Mouse (Mus musculus) small intestine, adult 2 months (tissue): ENCODE data around the gene Fam111a. TPM values are rescaled to one million over a fixed set of nuclear protein-coding genes. Genes with fewer than 3 reads are reported as not detected.

Source experiments
- H3K27ac ChIP-seq: fragments of 200-500 bp; 2 replicates; pipeline ENCODE4 v1.5.1; 2012; ENCODE audit warnings: low read depth, low read length, control low read depth, inconsistent platforms; ENCODE audit not compliant: insufficient read depth
- H3K27me3 ChIP-seq: fragments of 200-500 bp; 2 replicates; pipeline ENCODE4 v1.6.1; 2012; ENCODE audit warnings: mild to moderate bottlenecking, moderate library complexity, low read length, inconsistent platforms; ENCODE audit not compliant: control insufficient read depth, insufficient read depth
- H3K36me3 ChIP-seq: fragments of 200-500 bp; 2 replicates; pipeline ENCODE4 v1.6.1; 2012; ENCODE audit warnings: mild to moderate bottlenecking, low read length, control low read depth, inconsistent platforms; ENCODE audit not compliant: control insufficient read depth, insufficient read depth
- H3K4me1 ChIP-seq: fragments of 200-500 bp; 2 replicates; pipeline ENCODE4 v1.6.1; 2012; ENCODE audit warnings: low read length, inconsistent platforms, mixed read lengths; ENCODE audit not compliant: control insufficient read depth, insufficient read depth, insufficient read length
- H3K4me3 ChIP-seq: fragments of 200-500 bp; 2 replicates; pipeline ENCODE4 v1.5.1; 2012; ENCODE audit warnings: low read depth, mild to moderate bottlenecking, control low read depth, inconsistent platforms, low read length, moderate library complexity
- CTCF ChIP-seq: fragments of 200-500 bp; IDR thresholded peaks from 2 replicates; pipeline ENCODE4 v1.5.1; 2012; ENCODE audit warnings: low read depth, mild to moderate bottlenecking, control low read depth, inconsistent platforms, low read length, moderate library complexity, mixed read lengths; ENCODE audit not compliant: insufficient replicate concordance, insufficient read length; ENCODE audit errors: extremely low read depth
- POLR2A ChIP-seq: fragments of 200-500 bp; IDR thresholded peaks from 2 replicates; pipeline ENCODE4 v1.6.1; 2012; ENCODE audit warnings: low read depth, mild to moderate bottlenecking, control low read depth, inconsistent platforms, low read length, moderate library complexity
- WGBS: fragments of 180-500 bp; shearing (Covaris S2); methylation state at CpG from one replicate; pipeline ENCODE4 v1.1.7; 2018; 5-methylcytosine and 5-hydroxymethylcytosine counted together
- polyA plus RNA-seq: library from polyadenylated mRNA; depleted of rRNA; stranded (reverse); fragments of >200 nt; gene quantifications from 2 replicates; pipeline ENCODE4 v1.2.3, GENCODE M21; 2012

Fam111a gene
- polyA plus RNA-seq, 1 experiment = 0.33 TPM

DNA sequence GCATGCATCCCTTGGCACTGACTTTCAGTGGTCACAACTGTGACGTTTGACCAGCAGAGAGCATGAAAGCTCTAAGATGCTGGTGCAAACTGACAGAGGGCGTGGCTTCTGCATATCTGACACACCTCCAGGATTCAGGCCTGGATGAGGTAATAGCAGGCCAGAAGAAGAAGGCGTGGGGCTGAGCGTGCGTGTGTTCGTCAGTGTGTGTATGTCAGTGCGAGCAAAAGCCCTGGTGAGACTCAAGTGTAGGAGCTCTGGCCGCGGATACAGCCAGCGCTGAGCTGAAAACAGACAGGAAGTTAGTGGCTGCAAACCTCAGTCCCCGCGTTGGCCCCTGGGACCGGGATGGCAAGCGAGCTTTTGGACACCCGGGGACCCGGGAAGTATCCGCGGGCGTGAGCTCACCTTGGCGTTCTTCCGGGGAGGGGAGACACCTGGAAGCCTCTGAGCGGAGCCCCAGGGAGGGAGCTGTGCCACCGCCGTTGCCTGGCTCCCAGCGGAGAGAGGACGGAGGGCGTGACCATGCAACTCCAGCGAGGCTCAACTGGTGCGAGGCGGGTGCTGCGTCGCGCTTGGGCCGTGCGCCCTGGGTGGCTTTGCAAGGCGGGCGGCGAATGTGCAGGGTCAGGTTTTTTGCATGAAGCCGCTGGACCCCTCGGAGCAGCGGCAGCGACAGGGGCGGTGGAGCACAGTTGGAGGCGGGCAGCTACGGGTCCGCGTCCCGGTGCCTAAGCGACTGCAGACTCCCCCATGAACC, 50.2 kb downstream of the Fam111a start:
- peaks cover 7% of the 10 kb centered on the region for H3K4me1 ChIP-seq
- peak overlapping the region; percentile 68 for H3K27ac ChIP-seq
- H3K27me3 ChIP-seq = no peaks in the 10 kb centered on the region
- under 1% methylated on average over 49 of the region's 49 CpGs for WGBS
- no peaks in the 10 kb centered on the region for H3K36me3 ChIP-seq
- no peak for TF ChIP-seq POLR2A
- peak; percentile 21; the same call in 1 of the 2 replicates for TF ChIP-seq CTCF
- H3K4me3 ChIP-seq = peak overlapping the region; percentile 67

DNA sequence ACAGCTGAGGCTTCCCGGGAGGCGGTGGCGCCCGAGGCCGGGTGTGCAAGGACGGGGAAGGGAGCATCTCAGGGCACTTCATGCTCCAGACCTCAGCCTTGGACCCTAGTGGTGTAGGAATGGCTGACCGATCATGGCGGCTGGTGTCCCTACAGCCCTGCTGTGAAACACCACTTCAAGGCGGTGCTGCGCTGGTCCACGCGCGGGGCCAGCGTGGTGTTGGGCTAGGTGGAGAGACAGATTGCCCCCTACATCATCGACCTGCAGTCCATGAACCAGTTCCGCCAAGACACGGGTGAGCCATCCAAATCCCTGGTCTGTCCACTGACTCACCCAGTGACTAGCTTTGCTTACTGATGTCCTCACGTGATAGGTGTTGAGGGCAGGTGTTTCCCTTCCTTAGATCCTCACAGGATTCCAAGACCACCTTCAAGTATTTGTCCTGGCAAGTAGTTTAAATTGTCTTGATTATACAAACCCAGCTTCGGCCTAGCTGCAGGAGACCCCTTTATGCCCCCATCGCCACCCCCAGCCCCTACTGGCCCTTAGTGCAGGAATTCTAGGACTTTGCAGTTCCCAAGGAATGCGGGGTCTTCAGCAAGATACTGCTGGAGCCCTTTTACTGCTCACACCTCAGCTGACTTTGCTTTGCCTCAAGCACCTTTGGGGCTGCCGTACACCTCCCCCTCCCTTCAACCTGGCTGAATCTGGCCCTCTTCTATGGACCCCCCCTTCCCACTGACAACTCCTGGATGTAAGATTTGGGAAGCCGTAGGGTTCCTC, 50.9 kb downstream of the Fam111a start:
- Histone ChIP-seq H3K4me3 (peak overlapping the region; percentile 67), H3K27ac (no peak overlapping the region), H3K36me3 (no peaks in the 10 kb centered on the region), H3K4me1 (peaks cover 7% of the 10 kb centered on the region), H3K27me3 (no peaks in the 10 kb centered on the region)
- 16% methylated on average over 23 of the region's 23 CpGs for WGBS
- no peak for TF ChIP-seq POLR2A
- no peak for TF ChIP-seq CTCF

DNA sequence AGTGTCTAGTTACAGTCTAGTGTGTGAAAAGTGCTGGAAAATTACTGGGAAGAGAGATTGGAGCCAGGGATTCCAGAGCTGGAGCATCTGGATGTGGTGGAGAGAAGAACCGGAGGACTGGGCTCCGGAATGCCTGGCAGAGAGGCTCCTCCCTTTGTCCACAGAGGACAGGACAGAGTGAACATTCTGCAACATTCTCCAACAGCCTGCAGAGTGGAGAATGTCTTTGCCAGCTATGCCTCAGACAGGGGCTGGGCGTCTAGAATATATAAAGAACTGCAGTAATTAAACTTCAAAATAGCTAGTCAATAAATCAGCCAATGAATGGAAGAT, 51.5 kb downstream of the Fam111a start:
- no peaks in the 10 kb centered on the region for H3K27me3 ChIP-seq
- 61% methylated on average over 3 of the region's 3 CpGs for WGBS
- peaks cover 7% of the 10 kb centered on the region for H3K4me1 ChIP-seq
- H3K36me3 ChIP-seq = no peaks in the 10 kb centered on the region
- TF ChIP-seq CTCF (no peak), POLR2A (no peak)
- no peak overlapping the region for H3K4me3 ChIP-seq
- H3K27ac ChIP-seq = no peak overlapping the region

DNA sequence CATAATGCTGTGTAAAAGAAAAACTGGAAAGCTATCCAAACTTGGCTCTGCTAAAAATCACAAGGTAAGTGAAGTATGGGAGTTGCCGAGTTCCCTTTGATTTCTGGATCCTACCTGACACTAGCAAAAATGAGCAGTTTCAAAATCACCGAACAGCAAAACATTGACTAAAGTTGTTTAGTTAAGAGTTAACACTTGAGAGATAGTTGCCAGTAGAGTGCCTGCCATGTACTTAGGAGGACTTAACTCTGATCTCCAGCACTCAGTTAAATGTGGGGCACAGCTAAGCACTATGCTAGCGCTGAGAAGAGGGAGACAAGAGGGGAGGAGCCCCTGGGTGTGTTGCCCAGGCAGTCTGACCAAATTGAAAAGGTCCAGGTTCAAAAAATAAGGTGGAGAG, 53.1 kb downstream of the Fam111a start:
- TF ChIP-seq CTCF (no peak), POLR2A (no peak)
- H3K4me1 ChIP-seq = peaks cover 7% of the 10 kb centered on the region
- no peaks in the 10 kb centered on the region for H3K27me3 ChIP-seq
- H3K36me3 ChIP-seq = no peaks in the 10 kb centered on the region
- no peak overlapping the region for H3K27ac ChIP-seq
- 76% methylated on average over 3 of the region's 3 CpGs for WGBS
- no peak overlapping the region for H3K4me3 ChIP-seq

DNA sequence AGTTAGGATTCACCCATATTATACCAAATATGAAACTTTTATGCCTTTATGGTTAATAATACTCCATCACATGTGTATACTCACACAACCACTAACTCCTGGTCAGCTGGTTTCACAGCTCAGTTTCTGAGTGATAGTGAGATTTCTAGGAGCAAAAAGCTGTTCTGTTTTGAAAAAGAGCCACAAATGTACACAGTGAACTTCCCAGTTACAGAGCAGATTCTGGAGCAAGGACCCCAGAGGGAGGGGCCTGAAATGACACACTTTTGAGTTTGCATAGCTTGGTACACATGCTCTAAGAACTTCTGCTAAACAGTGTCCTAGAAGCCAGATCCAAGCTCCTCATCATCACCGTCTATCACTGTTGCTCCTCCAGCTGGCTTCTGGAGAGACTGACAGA, 54.1 kb downstream of the Fam111a start, which contains the start of gene Gm4952:
TSS of gene Gm4952 (plus strand) at position 301 of the 400 bp plus-strand sequence.
- Histone ChIP-seq H3K4me1 (peaks cover 7% of the 10 kb centered on the region), H3K27ac (no peak within 1 kb of the TSS), H3K27me3 (no peaks in the 10 kb centered on the region), H3K4me3 (no peak within 1 kb of the TSS), H3K36me3 (no peaks in the 10 kb centered on the region)
- WGBS = 79% methylated on average over 1 of the region's 1 CpGs
- TF ChIP-seq POLR2A (no peak), CTCF (no peak)

DNA sequence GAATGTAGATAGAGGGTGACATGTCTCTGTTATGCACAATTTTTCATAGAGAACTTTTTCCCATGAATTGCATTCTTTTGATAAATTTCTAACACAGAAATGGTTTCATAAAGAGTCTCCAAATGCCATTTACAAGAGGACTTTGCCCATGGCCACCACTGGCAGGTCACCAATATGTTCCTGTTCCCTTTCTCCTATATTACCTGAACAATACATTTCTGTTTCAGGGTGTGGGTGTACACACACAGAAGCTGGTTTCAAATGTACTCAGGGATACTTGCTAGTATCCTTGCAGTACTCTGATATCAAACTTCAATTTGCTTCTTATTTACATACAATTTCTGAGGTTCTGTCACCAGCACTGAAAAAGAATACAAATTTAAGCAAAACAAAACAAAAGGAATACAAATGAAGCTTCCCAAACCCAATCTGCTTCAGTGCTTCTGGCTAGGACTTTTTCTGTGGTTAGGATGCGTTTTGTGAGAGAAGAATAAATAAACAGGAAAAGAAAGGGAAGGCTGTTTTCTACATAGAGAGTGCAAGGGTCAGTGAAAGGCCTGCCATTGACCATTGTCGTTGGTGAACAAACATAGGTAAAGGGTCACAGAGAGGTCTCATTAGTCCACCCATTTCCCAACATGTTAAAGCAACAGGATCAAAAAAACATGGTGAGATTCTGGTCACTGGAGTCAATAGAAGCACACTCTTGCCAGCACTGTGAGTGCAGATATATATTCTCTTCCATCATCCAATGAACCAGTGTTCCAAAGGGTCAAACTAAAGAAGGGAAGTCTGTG, 55.3 kb downstream of the Fam111a start:
- Histone ChIP-seq H3K27ac (no peak overlapping the region), H3K27me3 (no peaks in the 10 kb centered on the region), H3K4me3 (no peak overlapping the region), H3K36me3 (no peaks in the 10 kb centered on the region), H3K4me1 (peaks cover 7% of the 10 kb centered on the region)
- 24% methylated on average over 2 of the region's 2 CpGs for WGBS
- no peak for TF ChIP-seq POLR2A
- no peak for TF ChIP-seq CTCF
